Mouse (Mus musculus): ENCODE results near the gene Zbtb37. TPM values are rescaled to one million over a fixed set of nuclear protein-coding genes. Genes with fewer than 3 reads are reported as not detected.
A peak's percentile ranks its signal among the peaks of the same experiment; 100 is the strongest.

Zbtb37 gene
- polyA plus RNA-seq, 1 experiment from 2014 or later: 11.5 TPM

DNA sequence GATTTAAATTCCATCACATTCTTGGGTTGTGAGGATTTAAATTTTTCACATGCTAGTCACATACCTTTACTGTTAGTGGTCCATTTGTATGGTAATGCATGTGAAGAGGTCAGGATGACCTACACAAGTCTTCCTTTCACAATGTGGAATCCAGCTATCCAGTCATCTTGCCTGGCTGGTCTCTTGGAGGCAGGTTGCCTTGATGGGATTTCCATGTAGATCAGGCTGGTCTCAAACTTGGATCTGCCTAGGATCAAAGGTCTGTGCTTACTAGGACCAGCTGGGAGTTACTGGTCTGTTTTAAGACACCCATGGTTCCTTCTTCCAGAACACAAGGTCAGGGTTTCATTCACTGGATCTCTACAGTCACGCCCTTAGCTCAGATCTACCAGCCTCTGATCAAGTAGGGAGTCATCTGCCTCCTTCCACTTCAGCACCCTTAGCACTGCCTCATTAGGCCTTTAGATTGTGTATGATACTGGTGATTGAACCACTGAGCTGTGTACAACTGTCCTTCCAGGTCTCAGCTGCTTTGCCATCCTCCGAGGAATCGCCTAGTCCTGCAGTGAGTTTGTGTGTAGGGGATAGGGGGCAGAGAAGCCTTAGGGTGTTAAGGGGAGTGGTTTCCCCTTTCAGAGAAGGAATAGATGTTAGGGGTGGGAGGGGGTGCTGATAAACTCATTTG, 5.2 kb upstream of the Zbtb37 start:
- peaks cover 51% of the 10 kb centered on the region for H3K36me3 ChIP-seq
- ATAC-seq (ENCODE audit: low FRiP score): peak; percentile 24; the same call in 1 of the 2 replicates

DNA sequence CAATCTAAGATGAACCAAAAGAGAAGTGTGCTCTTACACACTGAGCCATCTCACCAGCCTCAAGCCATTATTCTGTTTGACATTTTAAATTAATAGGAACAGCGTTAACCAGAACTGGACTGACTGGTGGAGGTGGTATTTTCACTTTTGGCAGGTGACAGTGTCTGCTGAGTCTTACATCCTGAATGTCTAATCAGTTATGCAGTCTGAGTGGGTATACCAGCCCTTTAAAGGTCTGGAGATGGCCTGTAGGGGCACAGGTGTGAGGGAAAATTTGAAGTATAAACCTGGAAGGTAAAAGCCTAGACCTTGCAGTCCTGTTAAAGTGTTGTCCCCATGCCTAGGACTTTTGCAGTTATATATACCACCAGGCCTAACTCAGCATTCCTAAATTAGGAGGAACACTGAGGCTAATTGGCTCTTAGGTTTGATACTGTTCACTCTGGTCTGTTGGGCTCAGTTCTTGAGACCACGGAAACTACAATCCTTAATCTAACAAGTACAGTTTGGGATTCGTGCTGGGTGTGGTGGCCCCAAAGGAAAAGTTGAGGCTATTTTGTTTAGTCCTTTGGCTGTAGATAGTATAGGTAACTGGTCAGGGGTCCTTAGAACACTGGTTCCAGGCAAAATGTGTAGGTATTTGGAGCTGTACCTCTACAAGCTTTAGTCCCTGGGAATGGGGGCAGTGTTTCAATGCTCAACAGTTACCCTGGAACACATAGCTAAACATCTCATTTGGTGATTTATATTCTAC, 4.5 kb upstream of the Zbtb37 start:
- Histone ChIP-seq H3K9me3 (no peaks in the 10 kb centered on the region), H3K4me2 (no peak overlapping the region), H3K27me3 (no peaks in the 10 kb centered on the region), H3K36me3 (peaks cover 45% of the 10 kb centered on the region), H3K27ac (0 out of 2 replicates have a peak overlapping the region, but pooled peaks have one; percentile 35), H3K4me1 (replicated peaks) (peaks cover 27% of the 10 kb centered on the region), H3K4me3 (no peak overlapping the region), H3K9ac (0 out of 2 replicates have a peak overlapping the region, but pooled peaks have one; percentile 43)
- 6% methylated on average over 3 of the region's 3 CpGs for WGBS
- ATAC-seq (ENCODE audit: low FRiP score): no peak

More for the DNA sequence above, 5.2 kb upstream of the Zbtb37 start:
- Histone ChIP-seq H3K4me3 (no peak overlapping the region), H3K27me3 (no peaks in the 10 kb centered on the region), H3K9ac (no peak overlapping the region), H3K27ac (peak overlapping the region; percentile 49), H3K4me2 (no peak overlapping the region), H3K4me1 (replicated peaks) (peaks cover 27% of the 10 kb centered on the region), H3K9me3 (no peaks in the 10 kb centered on the region)
- 17% methylated on average over 3 of the region's 3 CpGs for WGBS

DNA sequence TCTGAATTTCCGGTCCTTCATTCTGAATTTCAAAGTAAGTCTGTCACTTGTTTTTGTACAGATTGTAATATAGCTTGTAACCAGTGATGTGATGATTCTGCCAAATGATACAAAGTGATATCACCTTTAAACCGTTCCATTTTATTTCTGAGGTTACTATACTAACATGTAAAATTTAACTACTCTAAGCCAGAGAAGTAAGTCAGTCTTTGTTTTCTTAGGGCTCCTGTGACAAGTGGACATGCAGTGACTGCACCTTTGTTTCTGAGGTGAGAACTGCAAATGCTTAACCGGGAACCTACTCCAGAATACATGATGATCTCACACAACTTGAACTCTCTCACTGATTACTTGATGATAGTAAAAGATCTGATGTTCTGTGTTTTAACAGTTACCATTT, 3.4 kb upstream of the Zbtb37 start:
- H3K9me3 ChIP-seq: no peaks in the 10 kb centered on the region
- ATAC-seq (ENCODE audit: low FRiP score): no peak
- H3K9ac ChIP-seq: peak overlapping the region; percentile 67; the same call in 1 of the 2 replicates
- no peak overlapping the region for H3K27ac ChIP-seq
- H3K4me1 ChIP-seq (replicated peaks): peaks cover 38% of the 10 kb centered on the region
- H3K4me3 ChIP-seq: peak overlapping the region; percentile 33
- peaks cover 42% of the 10 kb centered on the region for H3K36me3 ChIP-seq
- H3K4me2 ChIP-seq: peak overlapping the region; percentile 88
- H3K27me3 ChIP-seq: no peaks in the 10 kb centered on the region
- 41% methylated on average over 3 of the region's 3 CpGs for WGBS

DNA sequence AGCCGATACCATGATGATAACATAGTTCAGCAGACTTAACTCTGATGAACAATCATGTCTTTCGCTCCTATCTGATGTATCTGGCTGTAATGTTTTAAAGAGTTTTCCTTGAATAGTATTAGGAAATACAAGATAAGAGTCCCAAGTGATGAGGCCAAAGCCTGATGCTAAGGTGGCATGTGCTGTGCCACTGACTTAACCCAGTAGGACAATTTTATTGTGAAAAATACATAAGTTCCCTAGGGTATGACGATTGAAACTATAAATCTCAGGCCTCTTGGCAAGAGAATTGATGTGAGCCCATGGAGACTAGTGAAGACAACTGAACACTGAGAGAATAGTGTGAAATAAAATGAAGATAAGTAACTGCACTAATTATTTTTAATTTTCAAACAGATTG, 3.0 kb upstream of the Zbtb37 start:
- H3K4me3 ChIP-seq: peak overlapping the region; percentile 33
- H3K4me2 ChIP-seq: peak overlapping the region; percentile 88
- H3K27ac ChIP-seq: no peak overlapping the region
- H3K4me1 ChIP-seq (replicated peaks): peaks cover 38% of the 10 kb centered on the region
- H3K9ac ChIP-seq: peak overlapping the region; percentile 67; the same call in 1 of the 2 replicates
- H3K27me3 ChIP-seq: no peaks in the 10 kb centered on the region
- H3K36me3 ChIP-seq: peaks cover 42% of the 10 kb centered on the region
- ATAC-seq (ENCODE audit: low FRiP score): no peak
- H3K9me3 ChIP-seq: no peaks in the 10 kb centered on the region
- 31% methylated on average over 3 of the region's 3 CpGs for WGBS

DNA sequence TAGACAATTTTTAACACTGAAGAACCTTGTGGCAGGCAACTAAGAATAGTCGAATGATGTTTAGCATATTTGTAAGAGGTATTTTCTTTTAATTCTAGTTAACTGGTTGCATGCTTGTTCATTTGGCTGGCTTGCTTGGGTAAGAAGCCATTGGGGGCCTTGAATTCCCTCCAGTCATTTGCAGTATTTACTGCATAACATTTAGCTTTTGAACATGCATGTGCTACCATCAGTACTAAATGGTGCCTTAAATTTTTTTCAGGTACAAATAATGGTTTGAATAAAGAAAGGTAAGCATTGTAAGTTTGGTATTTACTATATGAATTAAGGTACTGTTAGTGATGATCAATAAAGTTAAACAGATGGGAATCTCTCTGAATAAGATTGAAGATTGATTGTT, 2.4 kb upstream of the Zbtb37 start:
- H3K4me2 ChIP-seq: peak overlapping the region; percentile 88
- H3K9me3 ChIP-seq: no peaks in the 10 kb centered on the region
- H3K36me3 ChIP-seq: peaks cover 46% of the 10 kb centered on the region
- peak overlapping the region; percentile 95 for H3K9ac ChIP-seq
- ATAC-seq (ENCODE audit: low FRiP score): no peak
- 4% methylated on average over 1 of the region's 1 CpGs for WGBS
- H3K27me3 ChIP-seq: no peaks in the 10 kb centered on the region
- peaks cover 38% of the 10 kb centered on the region for H3K4me1 ChIP-seq (replicated peaks)
- H3K4me3 ChIP-seq: peak overlapping the region; percentile 81
- peak overlapping the region; percentile 93; the same call in 1 of the 2 replicates for H3K27ac ChIP-seq

DNA sequence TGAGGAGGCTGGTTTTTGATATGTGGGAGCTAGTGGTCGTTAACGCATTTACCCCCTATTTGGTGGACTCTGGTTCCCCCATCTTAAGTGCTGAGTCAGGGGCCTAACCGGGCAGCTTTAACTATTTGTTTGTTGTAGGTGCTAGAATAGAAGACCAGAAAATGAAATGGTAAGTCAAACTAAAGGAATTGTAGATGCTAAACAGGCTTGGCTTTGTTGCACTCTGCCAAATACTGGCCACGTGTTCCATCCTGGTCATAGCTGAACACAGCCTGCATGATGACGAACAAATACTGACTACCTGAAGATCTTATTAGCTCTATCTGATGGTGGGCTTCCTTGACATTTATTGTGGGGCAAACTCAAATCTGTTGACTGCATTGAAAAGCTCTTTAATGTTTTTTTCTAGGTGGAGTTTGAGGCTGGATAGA, 1.8 kb upstream of the Zbtb37 start:
- H3K9me3 ChIP-seq: no peaks in the 10 kb centered on the region
- H3K27me3 ChIP-seq: no peaks in the 10 kb centered on the region
- H3K4me2 ChIP-seq: peak overlapping the region; percentile 88
- H3K4me1 ChIP-seq (replicated peaks): peaks cover 43% of the 10 kb centered on the region
- peaks cover 47% of the 10 kb centered on the region for H3K36me3 ChIP-seq
- H3K4me3 ChIP-seq: peak overlapping the region; percentile 81
- no peak for ATAC-seq (ENCODE audit: low FRiP score)
- H3K9ac ChIP-seq: peak overlapping the region; percentile 95
- WGBS: under 1% methylated on average over 5 of the region's 5 CpGs
- H3K27ac ChIP-seq: peak overlapping the region; percentile 93

DNA sequence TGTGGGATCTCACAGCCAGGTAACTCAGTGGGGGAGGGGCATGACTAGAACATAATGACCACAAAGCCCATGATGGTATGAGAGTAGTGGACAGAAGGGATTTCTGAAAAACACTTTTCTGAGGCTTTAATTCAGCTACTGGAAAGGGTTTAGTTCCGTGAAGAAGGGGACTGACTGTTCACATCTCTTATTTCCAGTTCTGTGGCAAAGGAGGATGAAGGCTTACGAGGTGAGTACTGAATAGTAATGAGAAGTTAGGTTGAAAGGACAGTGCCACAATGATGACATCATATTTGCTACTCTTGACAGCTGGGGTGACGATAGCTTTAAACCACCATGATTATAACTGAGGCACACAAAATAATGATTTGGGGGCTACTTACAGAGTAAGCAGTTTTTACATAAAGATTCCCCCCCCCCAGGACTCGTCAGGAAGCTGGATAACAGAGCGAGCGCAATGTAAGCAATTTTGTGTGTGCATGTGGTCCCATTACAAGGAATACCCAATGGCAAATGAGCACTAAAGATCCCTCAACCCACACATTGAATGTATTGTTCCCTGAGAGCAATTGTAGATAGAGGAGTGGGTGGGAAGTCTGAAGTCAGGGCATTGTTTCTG, 1.2 kb upstream of the Zbtb37 start:
- peak overlapping the region; percentile 88 for H3K4me2 ChIP-seq
- peaks cover 45% of the 10 kb centered on the region for H3K4me1 ChIP-seq (replicated peaks)
- no peaks in the 10 kb centered on the region for H3K27me3 ChIP-seq
- WGBS: 0% methylated on average over 6 of the region's 6 CpGs
- H3K9me3 ChIP-seq: no peaks in the 10 kb centered on the region
- H3K9ac ChIP-seq: peak overlapping the region; percentile 95
- no peak for ATAC-seq (ENCODE audit: low FRiP score)
- H3K4me3 ChIP-seq: peak overlapping the region; percentile 81
- peak overlapping the region; percentile 93 for H3K27ac ChIP-seq
- peaks cover 53% of the 10 kb centered on the region for H3K36me3 ChIP-seq

DNA sequence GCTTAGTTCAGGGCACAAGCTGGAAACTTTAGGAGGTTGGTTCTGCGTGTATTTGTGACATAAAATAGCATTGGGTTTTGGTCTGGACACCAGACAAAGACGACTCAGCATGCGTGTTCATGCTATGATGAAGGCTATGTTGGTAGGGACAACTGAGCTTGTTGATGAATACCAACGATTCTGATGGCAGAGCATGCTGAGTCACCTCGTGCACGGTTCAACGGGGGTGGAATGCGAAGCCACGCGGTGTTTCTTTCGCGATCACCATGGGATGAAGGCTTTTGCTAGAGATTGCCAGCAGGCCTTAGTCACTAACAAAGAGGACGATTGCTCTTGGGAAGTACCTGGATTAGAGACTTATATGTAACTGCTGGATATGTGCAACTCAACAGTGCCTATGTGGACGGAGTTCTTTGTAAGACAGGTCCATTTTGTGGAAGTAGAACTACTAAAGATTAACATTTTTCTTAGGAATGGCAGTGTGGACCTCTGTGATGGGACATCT, 684 bp upstream of the Zbtb37 start:
- peak overlapping the region; percentile 81 for H3K4me3 ChIP-seq
- H3K4me2 ChIP-seq: peak overlapping the region; percentile 88
- H3K27me3 ChIP-seq: no peaks in the 10 kb centered on the region
- peak; percentile 60 for ATAC-seq (ENCODE audit: low FRiP score)
- H3K36me3 ChIP-seq: peaks cover 57% of the 10 kb centered on the region
- H3K9me3 ChIP-seq: no peaks in the 10 kb centered on the region
- H3K4me1 ChIP-seq (replicated peaks): peaks cover 45% of the 10 kb centered on the region
- H3K27ac ChIP-seq: peak overlapping the region; percentile 93
- under 1% methylated on average over 14 of the region's 14 CpGs for WGBS
- H3K9ac ChIP-seq: peak overlapping the region; percentile 95

DNA sequence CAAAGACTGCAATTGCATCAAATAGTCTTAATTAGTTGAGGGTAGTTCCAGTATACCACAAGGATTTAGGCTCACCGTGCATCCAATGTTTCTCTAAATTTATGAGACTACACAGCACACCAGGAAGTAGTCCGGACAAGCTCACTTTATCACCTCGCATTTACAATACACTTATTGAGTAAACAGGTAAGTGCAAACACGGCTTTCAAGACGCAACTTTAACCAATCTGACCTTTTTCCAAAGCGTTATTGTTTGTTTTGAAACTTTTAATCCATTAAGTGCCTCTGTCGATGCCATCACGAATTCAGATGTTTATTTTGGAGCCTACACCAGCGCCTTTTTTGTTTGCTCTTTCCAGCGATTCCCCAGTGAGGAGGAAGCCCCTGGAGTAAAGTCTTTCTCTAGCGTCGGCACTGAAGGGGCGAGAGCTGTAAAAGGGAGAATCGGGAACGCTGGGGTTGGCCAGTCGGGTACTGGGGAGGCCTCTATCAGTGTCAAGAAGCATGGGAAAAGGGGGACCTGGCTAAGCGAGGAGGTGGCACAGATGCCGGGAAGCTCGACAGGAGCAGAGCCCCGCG, 704 bp downstream of the Zbtb37 start:
- Histone ChIP-seq H3K36me3 (peaks cover 58% of the 10 kb centered on the region), H3K4me3 (peak overlapping the region; percentile 81), H3K9me3 (no peaks in the 10 kb centered on the region), H3K27ac (peak overlapping the region; percentile 93), H3K27me3 (no peaks in the 10 kb centered on the region), H3K4me1 (replicated peaks) (peaks cover 39% of the 10 kb centered on the region), H3K9ac (peak overlapping the region; percentile 95), H3K4me2 (peak overlapping the region; percentile 76)
- WGBS: 3% methylated on average over 21 of the region's 21 CpGs
- no peak for ATAC-seq (ENCODE audit: low FRiP score)

DNA sequence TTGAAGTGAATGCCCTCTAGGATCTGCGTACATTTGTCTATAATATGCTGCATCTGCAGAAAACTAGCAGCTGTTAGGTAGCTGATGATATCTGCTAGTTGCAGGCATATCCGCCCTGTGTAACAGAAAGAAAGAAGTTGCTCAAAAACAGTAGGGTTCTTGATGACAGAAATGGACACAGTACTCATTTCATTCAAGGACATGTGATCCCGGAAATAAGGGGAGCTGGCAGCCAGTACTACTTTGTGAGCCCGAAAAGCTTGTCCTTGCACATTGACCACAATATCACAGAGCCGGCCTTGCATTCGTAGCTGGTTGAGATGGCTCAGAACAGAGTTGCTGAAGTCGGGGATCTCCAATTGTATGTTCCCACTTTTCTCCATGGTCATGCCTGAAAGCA, 2.3 kb downstream of the Zbtb37 start:
- no peaks in the 10 kb centered on the region for H3K27me3 ChIP-seq
- H3K4me1 ChIP-seq (replicated peaks): peaks cover 27% of the 10 kb centered on the region
- H3K4me3 ChIP-seq: no peak overlapping the region
- H3K4me2 ChIP-seq: no peak overlapping the region
- H3K9me3 ChIP-seq: no peaks in the 10 kb centered on the region
- H3K27ac ChIP-seq: no peak overlapping the region
- peaks cover 46% of the 10 kb centered on the region for H3K36me3 ChIP-seq
- no peak overlapping the region for H3K9ac ChIP-seq
- no peak for ATAC-seq (ENCODE audit: low FRiP score)
- WGBS: 90% methylated on average over 7 of the region's 7 CpGs

DNA sequence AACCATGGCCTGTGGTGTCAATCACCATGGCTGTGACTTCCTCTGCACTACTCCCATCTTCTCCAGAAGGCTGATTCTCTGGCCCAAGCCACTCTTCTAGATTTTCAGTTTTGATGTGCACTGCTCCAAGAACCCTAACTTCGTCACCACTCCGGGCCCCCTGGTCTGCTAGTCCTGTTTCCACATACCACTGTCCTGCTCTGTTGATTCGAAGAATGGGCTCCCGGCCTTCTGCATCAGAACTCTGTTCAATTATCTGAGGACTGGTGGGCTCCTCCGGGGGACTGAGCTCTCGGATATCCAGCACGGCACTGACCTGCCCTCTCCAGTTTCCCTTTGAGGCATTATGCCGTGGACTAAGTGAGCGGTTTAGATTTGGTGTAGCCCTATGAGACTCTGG, 2.8 kb downstream of the Zbtb37 start:
- H3K27me3 ChIP-seq: no peaks in the 10 kb centered on the region
- H3K27ac ChIP-seq: no peak overlapping the region
- no peak overlapping the region for H3K4me2 ChIP-seq
- H3K36me3 ChIP-seq: peaks cover 48% of the 10 kb centered on the region
- H3K4me1 ChIP-seq (replicated peaks): peaks cover 24% of the 10 kb centered on the region
- H3K9ac ChIP-seq: no peak overlapping the region
- no peaks in the 10 kb centered on the region for H3K9me3 ChIP-seq
- H3K4me3 ChIP-seq: no peak overlapping the region
- no peak for ATAC-seq (ENCODE audit: low FRiP score)
- 95% methylated on average over 9 of the region's 9 CpGs for WGBS

DNA sequence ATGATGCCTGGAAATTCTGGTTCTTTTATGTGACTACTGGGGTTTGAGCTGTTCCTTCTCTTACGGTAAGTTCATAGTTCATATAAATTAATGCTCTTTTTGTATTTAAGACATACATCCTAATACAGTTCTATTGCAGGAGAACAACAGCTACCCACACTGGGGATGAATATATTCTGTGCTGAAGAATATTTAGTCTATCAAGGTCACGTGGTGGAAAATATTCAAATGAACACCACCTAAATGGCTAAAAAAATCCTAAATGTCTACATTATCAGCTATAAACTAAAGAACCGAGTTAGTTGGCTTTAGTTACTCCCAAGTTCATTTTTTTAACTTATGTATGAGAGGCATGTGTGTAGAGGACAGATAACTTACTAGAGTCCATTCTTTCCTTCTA, 4.6 kb downstream of the Zbtb37 start:
- Histone ChIP-seq H3K36me3 (peaks cover 46% of the 10 kb centered on the region), H3K4me1 (replicated peaks) (peaks cover 18% of the 10 kb centered on the region), H3K9ac (no peak overlapping the region), H3K9me3 (no peaks in the 10 kb centered on the region), H3K27ac (no peak overlapping the region), H3K4me3 (no peak overlapping the region), H3K27me3 (no peaks in the 10 kb centered on the region), H3K4me2 (no peak overlapping the region)
- 95% methylated on average over 3 of the region's 3 CpGs for WGBS
- ATAC-seq (ENCODE audit: low FRiP score): no peak
